Mouse (Mus musculus): ENCODE measurements around the gene Elk4. TPM values are rescaled to one million over a fixed set of nuclear protein-coding genes. Genes with fewer than 3 reads are reported as not detected.

Gene Elk4
- total RNA-seq, 2 experiments from 2014 or later = 91.5 to 91.8 TPM

DNA sequence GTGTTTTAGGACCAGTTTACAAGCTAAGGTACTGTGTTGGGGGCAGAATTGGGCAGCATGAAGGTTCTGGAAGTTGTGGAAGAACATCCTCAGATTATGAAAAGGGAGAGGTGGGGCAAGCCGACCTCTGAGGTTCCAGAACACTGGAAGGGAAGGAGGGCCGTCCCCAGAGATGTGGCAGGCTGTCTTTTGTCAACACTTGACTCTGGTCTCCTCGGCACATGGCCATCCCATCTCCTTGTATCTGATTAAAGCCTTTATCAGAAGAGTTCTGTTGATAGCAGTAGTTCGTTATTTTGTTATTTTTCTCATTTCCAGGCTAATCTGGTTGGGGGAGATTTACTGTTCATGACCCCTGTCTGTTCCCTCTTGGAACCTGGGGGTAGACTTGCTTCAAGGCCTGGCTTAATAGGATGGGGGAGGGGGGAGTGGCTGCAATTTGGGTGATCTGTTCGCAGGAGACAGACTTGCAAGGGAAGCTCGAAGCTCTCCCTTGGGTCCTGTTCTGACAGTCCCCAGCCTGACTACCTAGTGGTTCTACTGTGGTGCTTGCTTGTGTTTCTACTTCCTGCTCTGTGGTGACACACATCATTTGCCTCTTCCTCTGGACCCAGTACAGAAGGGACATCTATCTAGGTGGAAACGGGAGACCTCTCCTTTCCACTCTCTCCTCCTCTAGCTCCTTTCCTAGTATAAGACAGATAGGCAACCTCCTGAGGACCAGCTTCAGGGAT lies 52.8 kb downstream of the Elk4 start:
- no peak for DNase-seq
- intact Hi-C loops (cut with DNase I) = no loop called here

DNA sequence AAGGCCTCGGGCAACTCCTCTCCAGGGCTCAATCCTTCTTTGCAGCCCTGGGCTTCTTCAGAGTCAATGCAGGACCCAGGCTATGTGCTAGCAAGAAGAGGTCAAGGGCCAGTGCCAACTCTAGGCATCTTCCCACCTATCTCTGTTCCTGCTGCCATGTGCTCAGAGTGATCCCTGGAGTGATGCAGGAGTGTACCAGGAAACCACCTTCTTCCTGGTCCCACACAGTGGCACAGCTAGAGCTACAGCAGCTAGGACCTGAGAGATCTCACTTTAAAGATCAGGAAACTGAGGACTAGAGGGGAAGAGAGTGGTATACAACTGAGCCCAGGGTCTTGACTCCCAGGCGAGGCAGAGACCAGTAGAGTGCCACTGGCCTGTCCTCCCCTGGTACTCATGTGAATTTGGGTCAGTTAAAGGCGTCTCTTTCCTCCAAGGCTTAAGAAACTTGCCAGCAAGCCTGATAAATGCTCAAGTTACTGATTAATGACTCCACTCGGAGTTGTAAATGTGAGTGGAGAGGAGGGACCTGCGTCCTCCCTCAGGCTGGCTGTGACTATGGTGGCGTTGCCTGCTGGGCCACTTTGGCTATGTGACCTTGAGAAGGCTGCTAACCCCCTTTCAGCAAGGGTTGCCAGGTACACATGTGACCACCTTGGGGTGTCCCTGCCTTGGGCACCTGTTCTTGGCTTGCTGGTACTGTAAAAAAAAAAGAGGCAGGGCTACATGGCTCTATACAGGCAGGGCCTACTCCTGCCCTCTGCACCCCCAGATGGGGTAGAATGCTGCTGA lies 54.5 kb downstream of the Elk4 start:
- intact Hi-C loops (cut with DNase I) = loop anchor here (1.0 kb wide), 1 partner anchor 28 kb away; no protein-coding TSS in a partner anchor
- DNase-seq = no peak

DNA sequence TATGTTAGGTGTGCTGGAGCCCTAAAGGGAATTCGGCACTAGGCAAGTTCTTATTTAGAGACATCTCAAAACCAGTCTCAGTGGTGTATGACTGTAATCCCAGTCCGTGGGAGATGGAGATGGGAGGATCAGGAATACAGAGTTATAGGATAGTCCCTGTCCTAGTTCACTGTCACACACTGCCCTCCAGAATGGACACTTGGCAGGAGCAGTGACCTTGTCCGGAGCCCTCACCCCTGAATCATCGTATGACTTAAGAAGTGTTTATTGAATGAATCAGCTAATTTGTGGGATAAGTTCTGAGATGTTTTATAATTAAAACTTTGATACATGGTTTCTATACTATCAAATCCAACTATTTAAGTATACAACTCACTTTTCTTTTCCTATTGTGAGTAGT lies 55.7 kb downstream of the Elk4 start:
- no peak for DNase-seq
- intact Hi-C loops (cut with DNase I) = no loop called here

DNA sequence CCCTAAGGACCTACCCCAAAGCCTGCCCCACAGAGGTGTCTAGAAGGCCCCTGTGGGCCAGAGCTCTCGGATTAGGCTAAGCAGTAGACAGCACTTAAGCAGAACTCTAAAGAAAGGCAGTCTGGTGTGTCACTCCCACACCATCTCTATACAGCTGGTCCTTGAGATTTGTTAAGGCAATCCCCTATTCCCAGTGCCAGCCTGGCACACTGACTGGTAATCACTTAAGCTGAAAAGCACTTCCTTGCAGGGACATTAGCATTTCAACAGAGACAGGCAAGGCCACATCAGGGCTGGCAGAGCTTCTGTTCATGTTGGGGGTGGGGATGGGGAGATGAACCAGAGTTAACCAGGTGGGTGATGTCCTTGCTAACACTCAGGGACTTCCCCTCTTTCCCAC lies 57.6 kb downstream of the Elk4 start:
- DNase-seq = no peak
- intact Hi-C loops (cut with DNase I) = loop anchor here (5.0 kb wide), 1 partner anchor 52 kb away; no protein-coding TSS in a partner anchor

DNA sequence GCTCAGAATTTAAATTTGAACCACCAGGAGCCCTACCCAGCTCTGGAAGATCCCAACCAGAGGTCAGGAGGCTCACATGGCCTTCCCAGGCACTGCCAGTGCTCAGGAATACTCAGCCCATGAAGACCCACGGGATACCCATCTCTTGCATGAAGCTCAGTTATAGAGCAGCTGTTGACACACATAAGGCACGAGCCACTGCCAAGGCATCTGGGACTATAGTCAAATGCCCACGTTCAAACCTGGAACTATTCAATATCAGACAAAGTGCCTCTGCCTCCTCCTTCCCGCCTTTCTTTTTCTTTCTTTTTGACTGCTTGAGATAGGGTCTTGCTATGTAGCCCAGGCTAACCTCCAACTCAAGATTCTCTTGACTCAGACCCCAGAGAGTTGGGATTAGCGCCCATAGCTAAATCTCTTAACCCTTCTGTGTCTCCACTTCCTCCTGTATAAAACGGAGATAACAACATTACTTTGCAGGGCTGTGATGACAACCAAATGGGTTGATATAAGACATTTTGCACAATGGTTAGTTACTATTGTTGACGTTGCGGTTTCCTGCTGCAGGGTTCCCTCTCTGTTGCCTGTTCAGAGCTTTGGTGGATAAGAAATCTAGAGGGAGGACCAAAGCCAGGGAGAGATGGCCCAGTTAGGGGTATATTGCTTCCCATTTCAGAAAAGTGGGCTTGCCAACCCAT lies 58.2 kb downstream of the Elk4 start:
- intact Hi-C loops (cut with DNase I) = loop anchor here (5.0 kb wide), 1 partner anchor 52 kb away; no protein-coding TSS in a partner anchor
- DNase-seq = no peak

DNA sequence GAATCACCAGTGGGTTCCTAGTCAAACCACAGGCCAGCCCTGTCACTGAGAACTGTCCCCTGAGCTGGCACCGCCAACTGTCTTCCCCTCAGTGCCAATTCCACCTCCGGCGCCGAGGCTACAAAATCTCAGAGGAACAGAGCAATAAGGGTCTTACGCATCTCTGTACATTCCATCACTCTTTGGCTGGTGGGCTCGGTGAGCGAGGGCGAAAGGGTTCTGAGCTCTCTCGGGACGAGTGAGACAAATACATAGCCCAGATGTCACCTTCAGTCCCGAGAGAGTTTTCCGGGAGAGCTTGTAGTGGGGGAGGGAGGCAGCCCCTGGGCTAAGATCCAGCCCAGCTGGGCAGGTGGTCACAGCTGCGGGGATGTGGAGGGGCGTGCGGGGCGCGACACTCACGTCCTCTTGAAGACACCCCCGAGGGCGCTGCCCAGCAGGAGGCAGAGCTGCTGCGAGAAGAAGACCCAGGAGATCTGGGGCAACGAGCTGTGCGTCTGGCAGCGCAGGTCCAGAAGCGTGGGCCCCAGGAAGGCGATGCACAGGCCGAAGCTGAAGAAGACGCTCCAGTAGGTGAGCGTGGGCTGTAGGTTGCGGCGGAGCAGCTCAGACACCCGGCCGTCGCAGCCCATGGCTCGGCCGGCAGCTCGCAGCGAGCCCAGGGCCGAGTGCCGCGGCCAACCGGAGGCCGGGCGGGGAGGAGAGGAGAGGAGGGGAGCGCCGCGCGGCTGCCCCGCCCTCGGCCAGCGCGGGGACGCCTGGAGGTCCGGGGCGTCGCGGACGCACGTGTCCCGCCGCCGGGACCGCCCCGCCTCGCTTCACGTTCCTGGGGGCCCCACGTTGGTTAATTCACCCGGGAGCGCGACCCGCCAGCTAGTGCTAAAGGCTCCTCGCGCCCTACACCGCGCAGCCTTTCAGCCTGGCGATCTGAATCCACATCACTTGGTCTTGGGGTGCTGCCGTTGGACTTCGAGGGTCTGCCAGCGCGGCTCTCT lies 60.2 kb downstream of the Elk4 start, which contains the start of gene Mfsd4a:
TSS of gene Mfsd4a (minus strand) at position 802 of the 995 bp plus-strand sequence.
- DNase-seq = peak; percentile 48 to 60
- intact Hi-C loops (cut with DNase I) = loop anchor here (5.0 kb wide), 1 partner anchor 50 kb away; no protein-coding TSS in a partner anchor

DNA sequence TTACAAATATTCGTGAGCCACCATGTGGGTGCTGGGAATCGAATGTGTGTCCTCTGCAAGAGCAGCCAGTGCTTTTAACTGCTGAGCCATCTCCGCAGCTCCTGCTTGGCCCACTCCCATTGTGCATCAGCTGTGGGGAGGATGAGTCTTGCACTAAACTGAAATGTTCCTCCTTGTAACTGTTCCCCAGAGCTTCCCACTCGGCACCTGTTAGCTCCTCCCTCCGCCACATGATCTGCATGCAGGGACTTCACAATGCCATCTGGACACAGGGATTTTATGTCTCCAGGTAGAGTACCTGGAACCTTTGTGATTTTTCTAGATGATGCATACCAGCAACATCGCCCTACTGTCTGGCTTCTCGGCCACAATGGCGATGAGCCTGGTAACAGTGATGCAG lies 62.0 kb downstream of the Elk4 start:
- no peak for DNase-seq
- intact Hi-C loops (cut with DNase I) = loop anchor here (5.0 kb wide), 1 partner anchor 48 kb away; no protein-coding TSS in a partner anchor

DNA sequence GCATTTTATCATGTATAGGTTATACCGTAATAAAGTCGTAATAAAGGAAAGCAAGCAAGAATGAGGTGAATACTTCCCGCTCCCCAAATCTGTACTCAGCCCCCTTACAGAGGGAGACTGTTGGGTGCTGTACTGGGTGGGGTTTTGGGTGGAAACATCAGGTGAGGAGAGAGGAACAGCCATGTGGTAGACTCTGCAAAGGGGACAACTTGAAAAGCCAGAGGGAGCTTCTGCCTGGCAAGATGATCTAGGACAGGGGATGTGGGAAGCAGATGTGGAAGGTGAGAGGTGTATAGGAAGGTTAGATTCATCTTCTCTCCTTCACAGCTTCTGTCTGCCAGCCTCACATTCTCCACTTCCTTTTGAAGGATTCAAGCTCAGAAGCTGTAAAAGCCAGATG lies 63.3 kb downstream of the Elk4 start:
- intact Hi-C loops (cut with DNase I) = no loop called here
- no peak for DNase-seq

DNA sequence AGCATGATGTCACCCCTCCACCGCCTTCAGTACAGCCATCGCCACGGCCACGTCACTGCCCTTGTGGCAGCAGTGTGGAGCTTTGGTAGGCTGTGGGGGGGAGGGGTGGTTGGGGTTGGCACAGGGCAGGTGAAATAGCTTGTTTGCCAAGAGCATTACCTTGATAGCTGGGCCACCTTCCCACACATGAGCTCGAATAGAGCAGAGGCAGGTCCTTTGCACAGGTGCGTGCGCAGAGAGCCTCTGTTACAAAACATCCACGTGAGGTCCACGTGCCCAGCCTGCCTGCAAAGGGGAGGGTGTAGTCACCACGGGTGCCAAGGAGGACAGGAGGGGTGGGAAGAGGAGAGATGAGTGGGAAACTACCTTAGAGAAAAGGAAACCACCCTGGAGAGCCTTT lies 68.2 kb downstream of the Elk4 start:
- no peak for DNase-seq
- intact Hi-C loops (cut with DNase I) = no loop called here

DNA sequence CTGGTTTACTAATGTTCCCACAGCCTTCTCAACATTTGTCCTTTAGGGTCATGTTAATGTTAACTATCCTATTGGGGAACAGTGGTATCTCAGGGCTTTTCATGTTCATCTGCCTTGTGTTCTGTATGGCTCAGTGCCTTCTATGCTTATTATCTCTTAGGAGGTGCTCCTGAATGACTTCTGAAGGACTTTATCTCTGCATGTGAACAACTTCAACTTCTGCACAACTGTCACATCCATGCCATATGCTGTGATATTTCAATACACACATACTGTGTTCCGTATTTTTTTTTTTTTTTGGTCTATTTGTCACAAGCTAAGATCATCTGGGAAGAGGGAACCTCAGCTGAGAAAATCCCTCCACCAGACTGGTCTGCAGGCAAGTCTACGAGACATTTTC lies 71.0 kb downstream of the Elk4 start:
- intact Hi-C loops (cut with DNase I) = no loop called here
- DNase-seq = no peak

Other genes with a start within 250 kb of the Elk4 start
- 1 to 10 TPM; 5.7 to 7.0 TPM for gene Pm20d1, start 210.2 kb upstream of the Elk4 start, total RNA-seq (2021)
- gene Slc41a1, start 180.1 kb upstream of the Elk4 start, total RNA-seq (2021) = 10 to 100 TPM; 51.7 to 66.5 TPM
- gene Rab29, start 140.4 kb upstream of the Elk4 start, total RNA-seq (2021) = 10 to 100 TPM; 11.7 to 13.9 TPM
- gene Nucks1, start 97.1 kb upstream of the Elk4 start, total RNA-seq (2021) = 10 to 100 TPM; 52.1 to 58.6 TPM
- 1 to 10 TPM; 4.2 to 4.3 TPM for gene Slc45a3, start 44.6 kb upstream of the Elk4 start, total RNA-seq (2021)
- gene Mfsd4a, start 60.5 kb downstream of the Elk4 start, total RNA-seq (2021) = 1 to 10 TPM; 1.4 to 2.3 TPM
- gene Cdk18, start 132.1 kb downstream of the Elk4 start, total RNA-seq (2021) = 10 to 100 TPM; 16.5 to 17.9 TPM
- gene Lemd1, start 183.8 kb downstream of the Elk4 start, total RNA-seq (2021) = not detected
- gene AC124108.1, start 183.8 kb downstream of the Elk4 start, total RNA-seq (2021) = not detected
- not detected for gene Gm10188, start 222.2 kb downstream of the Elk4 start, total RNA-seq (2021)